Mouse (Mus musculus) midbrain, postnatal 0 days (tissue): ENCODE results near the gene Ccser1. TPM values are rescaled to one million over a fixed set of nuclear protein-coding genes. Genes with fewer than 3 reads are reported as not detected.
"Not testable (repeated sequence)": the region's sequence is repeated elsewhere in the genome, so short reads cannot be mapped to it uniquely, and the experiment has no call there.

Experiments
- ATAC-seq: fragments of 200-750 bp; cut with Nextera tagmentation; 2 replicates; pipeline ENCODE4 v1.8.0; 2017; ENCODE audit warnings: moderate number of reproducible peaks, mild to moderate bottlenecking, moderate TSS enrichment, moderate library complexity; ENCODE audit not compliant: low FRiP score
- DNase-seq: peaks from one replicate; pipeline ENCODE4 v3.0.0-alpha.2; 2015; ENCODE audit warnings: low spot score
- H3K27ac ChIP-seq: fragments of 300-500 bp; sonication (generic); 2 replicates; pipeline ENCODE4 v1.5.1; 2014; ENCODE audit warnings: low read depth, mild to moderate bottlenecking, low read length, mixed read lengths
- H3K27me3 ChIP-seq: fragments of 300-500 bp; sonication (generic); 2 replicates; pipeline ENCODE4 v1.6.1; 2014; ENCODE audit warnings: low read length, control low read depth, mixed read lengths; ENCODE audit not compliant: insufficient read depth
- H3K36me3 ChIP-seq: fragments of 300-500 bp; sonication (generic); 2 replicates; pipeline ENCODE4 v1.6.1; 2014; ENCODE audit warnings: low read length, control low read depth, mixed read lengths; ENCODE audit not compliant: insufficient read depth
- H3K4me1 ChIP-seq: fragments of 300-500 bp; sonication (generic); 2 replicates; pipeline ENCODE4 v1.6.1; 2014; ENCODE audit warnings: mild to moderate bottlenecking, control low read depth, antibody characterized with exemption, low read length, mixed read lengths; ENCODE audit not compliant: insufficient read depth
- H3K4me2 ChIP-seq: fragments of 300-500 bp; sonication (generic); 2 replicates; pipeline ENCODE4 v1.6.1; 2014; ENCODE audit warnings: low read depth, mild to moderate bottlenecking, low read length, mixed read lengths; ENCODE audit not compliant: poor library complexity, severe bottlenecking
- H3K4me3 ChIP-seq: fragments of 300-500 bp; sonication (generic); 2 replicates; pipeline ENCODE4 v1.5.1; 2014; ENCODE audit warnings: low read depth, mild to moderate bottlenecking, low read length, moderate library complexity
- H3K9ac ChIP-seq: fragments of 300-500 bp; sonication (generic); replicated peaks from 2 replicates; pipeline ENCODE4 v1.6.1; 2014; ENCODE audit warnings: mild to moderate bottlenecking, low read length, moderate library complexity, mixed read lengths; ENCODE audit not compliant: poor library complexity, severe bottlenecking
- H3K9me3 ChIP-seq: fragments of 300-500 bp; sonication (generic); 2 replicates; pipeline ENCODE4 v1.6.1; 2016; ENCODE audit warnings: low read length, control low read depth
- CTCF ChIP-seq: IDR thresholded peaks from 2 replicates; pipeline ENCODE4 v1.5.1; 2016; ENCODE audit warnings: antibody characterized with exemption, mild to moderate bottlenecking
- WGBS: fragments of 180-500 bp; shearing (Covaris S2); extraction: QIAGEN DNeasy Blood & Tissue Kit; methylation state at CpG from one replicate; pipeline ENCODE4 v1.1.7; 2014; 5-methylcytosine and 5-hydroxymethylcytosine counted together
- polyA plus RNA-seq: library from polyadenylated mRNA; unstranded; fragments of >200 nt; fragmentation: Nextera tagmentation; extraction: Ambion mirVana; gene quantifications from 2 replicates; pipeline ENCODE4 v1.2.1, GENCODE M21; 2015
- total RNA-seq: library from RNA; depleted of rRNA; stranded (reverse); fragments of >200 nt; gene quantifications from 2 replicates; pipeline ENCODE4 v1.2.3, GENCODE M21; 2014

Ccser1 gene
- total and polyA plus RNA-seq, 2 experiments from 2014 or later, result 13.9 to 51.4 TPM

DNA sequence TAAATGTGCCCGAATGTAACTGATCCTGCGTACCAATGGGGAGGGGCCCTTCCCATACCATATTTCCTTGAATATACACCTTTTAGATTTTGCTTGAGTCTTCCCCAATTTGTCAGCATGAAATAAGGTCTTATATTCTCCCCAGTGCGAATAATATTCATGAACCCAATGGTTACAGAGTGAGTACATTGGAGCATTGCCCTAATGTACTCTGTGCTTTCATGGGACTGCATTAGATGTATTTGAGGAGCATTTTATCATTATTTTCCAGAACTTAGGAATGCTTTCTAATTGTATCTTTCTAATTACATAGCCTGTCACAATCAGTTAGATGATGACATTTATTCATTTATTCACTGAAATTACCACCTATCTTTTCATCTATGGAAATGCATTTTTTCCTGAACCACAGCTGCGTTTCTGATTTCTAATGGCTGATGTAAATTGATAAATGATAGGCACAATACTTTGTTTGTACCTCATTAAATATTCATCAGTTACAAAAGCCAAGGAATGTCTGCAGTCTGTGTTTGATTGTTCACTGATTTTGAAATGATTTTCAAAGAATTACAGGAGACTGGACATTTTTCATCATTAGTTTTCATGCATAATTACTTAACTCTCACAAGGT, 67.8 kb downstream of the Ccser1 start:
- DNase-seq (no peak), ATAC-seq (no peak)
- WGBS, result 83% methylated on average over 4 of the region's 4 CpGs
- Histone ChIP-seq H3K27me3 (no peaks in the 10 kb centered on the region), H3K4me1 (no peaks in the 10 kb centered on the region), H3K9ac (no peak overlapping the region), H3K4me3 (no peak overlapping the region), H3K36me3 (no peaks in the 10 kb centered on the region), H3K27ac (no peak overlapping the region), H3K9me3 (no peaks in the 10 kb centered on the region), H3K4me2 (no peak overlapping the region)
- TF ChIP-seq CTCF, result no peak

DNA sequence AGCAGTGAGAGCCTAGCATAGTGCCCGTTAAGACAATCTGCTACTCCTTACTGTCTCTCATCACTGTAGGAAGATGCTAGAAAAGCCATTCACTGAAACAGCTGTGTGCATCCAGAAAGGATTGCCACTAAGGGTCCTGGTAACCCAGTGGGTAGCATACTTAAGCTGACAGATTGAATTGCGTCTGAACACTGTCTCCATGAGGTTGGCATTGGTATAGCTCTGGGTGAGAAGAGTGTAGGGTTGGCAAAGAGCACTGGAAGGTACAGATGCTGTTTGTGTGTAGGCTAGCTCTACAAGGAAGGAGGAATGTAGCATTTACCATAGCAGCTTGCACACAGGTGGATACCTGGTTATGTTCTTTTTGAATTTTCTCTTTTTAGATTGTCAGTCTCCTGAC, 68.6 kb downstream of the Ccser1 start:
- WGBS, result 74% methylated on average over 2 of the region's 2 CpGs
- Histone ChIP-seq H3K9ac (no peak overlapping the region), H3K4me3 (no peak overlapping the region), H3K27me3 (no peaks in the 10 kb centered on the region), H3K9me3 (no peaks in the 10 kb centered on the region), H3K27ac (no peak overlapping the region), H3K36me3 (no peaks in the 10 kb centered on the region), H3K4me2 (no peak overlapping the region), H3K4me1 (no peaks in the 10 kb centered on the region)
- TF ChIP-seq CTCF, result peak; percentile 15; the same call in 1 of the 2 replicates
- DNase-seq, result peak; percentile 47
- ATAC-seq, result no peak

- no peak for ATAC-seq
- H3K9me3 ChIP-seq, result no peaks in the 10 kb centered on the region
- no peak overlapping the region for H3K9ac ChIP-seq
- WGBS, result 91% methylated on average over 1 of the region's 1 CpGs
- H3K27me3 ChIP-seq, result no peaks in the 10 kb centered on the region
- no peak for TF ChIP-seq CTCF
- no peaks in the 10 kb centered on the region for H3K4me1 ChIP-seq
- H3K27ac ChIP-seq, result no peak overlapping the region
- no peaks in the 10 kb centered on the region for H3K36me3 ChIP-seq
- H3K4me3 ChIP-seq, result no peak overlapping the region
- H3K4me2 ChIP-seq, result no peak overlapping the region
- no peak for DNase-seq
These were observed 71.1 kb downstream of the Ccser1 start for GRCm38 (mm10) chr6:61251232-61251631.

GRCm38 (mm10) chr6:61252912-61253311, 72.8 kb downstream of the Ccser1 start:
- no peak for ATAC-seq
- TF ChIP-seq CTCF, result no peak

GRCm38 (mm10) chr6:61255874-61256273, 75.8 kb downstream of the Ccser1 start:
- not testable (repeated sequence) for H3K36me3 ChIP-seq, ATAC-seq

More at GRCm38 (mm10) chr6:61252912-61253311, 72.8 kb downstream of the Ccser1 start:
- H3K4me2 ChIP-seq, result no peak overlapping the region
- no peaks in the 10 kb centered on the region for H3K9me3 ChIP-seq
- 86% methylated on average over 7 of the region's 7 CpGs for WGBS
- H3K9ac ChIP-seq, result no peak overlapping the region
- H3K4me1 ChIP-seq, result no peaks in the 10 kb centered on the region
- H3K27ac ChIP-seq, result no peak overlapping the region
- no peaks in the 10 kb centered on the region for H3K36me3 ChIP-seq
- no peaks in the 10 kb centered on the region for H3K27me3 ChIP-seq
- H3K4me3 ChIP-seq, result no peak overlapping the region
- DNase-seq, result no peak

GRCm38 (mm10) chr6:61258847-61259634, 78.9 kb downstream of the Ccser1 start:
- TF ChIP-seq CTCF, result no peak
- H3K36me3 ChIP-seq, result no peaks in the 10 kb centered on the region
- no peak overlapping the region for H3K27ac ChIP-seq
- WGBS, result 59% methylated on average over 10 of the region's 10 CpGs
- no peak overlapping the region for H3K4me3 ChIP-seq
- no peaks in the 10 kb centered on the region for H3K4me1 ChIP-seq
- H3K9ac ChIP-seq, result no peak overlapping the region
- H3K9me3 ChIP-seq, result no peaks in the 10 kb centered on the region
- 0 out of 2 replicates have a peak overlapping the region, but pooled peaks have one; percentile 9 for H3K4me2 ChIP-seq
- ATAC-seq (no peak), DNase-seq (no peak)
- H3K27me3 ChIP-seq, result no peaks in the 10 kb centered on the region

More at GRCm38 (mm10) chr6:61255874-61256273, 75.8 kb downstream of the Ccser1 start:
- not testable (repeated sequence) for H3K4me2 ChIP-seq, H3K4me3 ChIP-seq, H3K9ac ChIP-seq, H3K9me3 ChIP-seq, H3K27me3 ChIP-seq, H3K27ac ChIP-seq, H3K4me1 ChIP-seq, DNase-seq
- no CpG with 5 or more reads among the region's 1 CpGs for WGBS
